Mouse (Mus musculus): ENCODE measurements around the gene Cntn1.

GRCm38 (mm10) chr15:92177413-92177812 lies 126.4 kb downstream of the Cntn1 start:
- TF ChIP-seq POLR2A (IDR thresholded peaks at IDR 0.05; ENCODE audit: extremely low read depth, insufficient read depth, low read length), result no peak
- no peak for TF ChIP-seq CTCF (IDR thresholded peaks at IDR 0.05; ENCODE audit: extremely low read depth, insufficient read depth, low read length)
